Mouse (Mus musculus) frontal cortex, postnatal 14 days (tissue): ENCODE measurements around the gene Mei4.

Source experiments
- DNase-seq, 2 experiments: peaks; one replicate each; pipeline ENCODE4 v3.0.0; 2022; ENCODE audit warnings: low spot score in 2 of 2

The Mei4 gene

DNA sequence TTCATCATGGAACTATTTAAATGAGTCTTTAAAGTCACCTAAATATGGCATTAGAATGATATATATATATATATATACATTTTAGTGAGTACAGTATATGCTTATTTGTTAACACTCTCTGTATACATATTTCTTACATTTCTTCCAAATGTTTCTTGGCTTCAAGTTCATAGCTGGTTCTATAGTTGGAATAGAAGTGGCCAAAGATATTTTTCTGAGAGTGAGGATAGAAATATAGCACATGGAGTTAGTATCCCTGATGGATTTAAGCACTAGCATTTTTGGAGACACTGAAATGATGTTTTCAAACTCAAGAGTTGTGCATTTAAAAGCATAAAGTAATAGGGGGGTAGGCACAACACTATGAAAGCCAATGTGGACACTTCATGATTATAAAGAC, 272.6 kb downstream of the Mei4 start:
- no peak for DNase-seq

DNA sequence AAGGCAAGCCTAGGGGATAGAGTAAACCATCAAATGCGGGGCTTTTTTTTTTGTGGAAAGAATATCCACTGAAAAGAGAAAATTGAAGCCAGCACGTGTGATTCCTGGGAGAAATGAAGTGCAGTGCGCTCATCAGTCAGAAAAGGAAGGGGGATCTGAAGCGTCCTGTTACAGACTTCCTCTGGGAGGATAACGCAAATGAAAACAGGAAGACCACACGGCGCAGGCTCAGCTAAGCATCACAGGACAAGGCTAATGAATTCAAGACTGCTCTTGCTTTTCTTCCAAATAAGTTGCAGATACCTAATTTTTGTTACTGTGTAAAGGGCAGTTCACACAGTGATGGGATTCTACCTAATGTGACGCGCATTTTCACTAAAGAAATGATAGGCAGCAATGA, 296.7 kb downstream of the Mei4 start:
- no peak for DNase-seq

DNA sequence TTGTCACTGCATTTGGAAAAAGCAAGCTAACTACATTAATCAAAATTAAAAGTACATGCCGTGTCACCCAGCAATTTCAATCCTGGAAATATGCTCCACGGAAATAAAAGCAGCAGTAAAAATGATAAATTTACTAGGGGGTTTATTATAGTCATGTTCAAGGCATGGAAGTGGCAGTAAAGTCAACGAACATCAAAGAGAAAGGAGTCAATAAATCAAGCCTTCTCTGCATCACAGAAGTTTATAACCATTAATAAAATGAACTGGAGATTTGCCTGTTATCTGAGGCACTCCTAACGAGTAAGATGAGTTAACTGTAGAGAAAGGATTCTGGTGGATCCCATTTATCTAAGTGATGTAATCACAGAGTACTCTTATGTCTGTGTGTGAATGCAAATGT, 298.9 kb downstream of the Mei4 start:
- no peak for DNase-seq

DNA sequence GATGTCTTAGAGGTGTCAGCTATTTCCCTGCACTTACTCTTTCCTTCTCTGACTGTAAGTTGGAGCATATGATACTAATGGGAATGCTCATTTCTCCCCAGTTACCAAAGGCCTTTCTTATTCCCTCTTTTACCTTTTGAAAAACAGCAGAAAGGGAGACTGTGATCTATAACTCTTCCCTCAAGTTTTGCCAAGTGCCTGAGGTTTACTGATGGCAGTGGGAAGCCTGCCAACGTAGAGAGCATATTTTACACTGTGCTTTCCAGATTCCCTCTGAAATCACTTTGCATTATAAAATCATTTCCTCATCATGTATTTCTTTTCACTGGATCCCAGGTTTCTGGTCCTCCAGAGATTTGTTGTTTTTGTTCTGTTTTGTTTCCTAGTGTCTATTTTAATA, 354.5 kb downstream of the Mei4 start:
- no peak for DNase-seq

DNA sequence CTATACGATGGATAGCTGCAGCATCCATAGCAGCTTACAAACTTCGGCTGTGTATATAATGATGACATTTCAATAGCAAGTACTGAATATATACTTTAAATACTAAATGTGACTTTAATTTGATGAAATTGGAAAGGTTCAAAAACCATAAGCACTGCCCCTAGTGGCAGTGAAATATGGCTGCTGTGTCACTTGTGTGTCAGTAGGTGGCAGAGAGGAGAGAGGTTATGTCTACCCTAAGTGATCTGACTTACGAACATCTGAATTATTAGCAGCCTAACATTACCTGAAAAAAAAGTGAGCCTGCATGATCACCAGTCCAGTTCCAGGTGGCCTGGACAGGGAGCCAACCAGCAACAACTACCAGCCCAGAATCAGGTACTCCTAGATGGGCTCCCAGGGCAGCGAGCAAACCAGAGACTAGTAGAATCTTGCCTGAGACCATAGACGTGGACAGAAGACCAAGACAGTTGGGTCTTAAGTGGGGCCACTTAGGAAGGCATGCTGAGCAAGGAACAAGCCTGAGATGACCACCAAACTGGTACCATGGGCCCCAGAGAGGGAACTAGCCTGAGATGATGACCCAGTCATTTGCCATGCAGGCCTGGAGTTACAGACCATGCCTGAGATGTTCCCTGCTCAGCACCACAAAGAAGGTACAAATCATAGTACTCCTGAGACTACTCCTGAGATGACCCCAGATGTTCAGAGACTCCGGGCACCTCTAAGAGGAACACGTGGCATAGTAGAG, 384.4 kb downstream of the Mei4 start:
- no peak for DNase-seq
